Mouse (Mus musculus) midbrain, embryonic 13.5 days (tissue): ENCODE data around the gene Ndufa3. TPM values are rescaled to one million over a fixed set of nuclear protein-coding genes. Genes with fewer than 3 reads are reported as not detected.
"Not testable (repeated sequence)": the region's sequence is repeated elsewhere in the genome, so short reads cannot be mapped to it uniquely, and the experiment has no call there.

ENCODE experiments used
- ATAC-seq: fragments of 200-750 bp; cut with Nextera tagmentation; 2 replicates; pipeline ENCODE4 v1.8.0; 2017; ENCODE audit warnings: mild to moderate bottlenecking, moderate TSS enrichment, moderate library complexity
- H3K27ac ChIP-seq: fragments of 300-500 bp; sonication (generic); 2 replicates; pipeline ENCODE4 v1.5.1; 2015; ENCODE audit warnings: inconsistent platforms, mild to moderate bottlenecking, moderate library complexity
- H3K27me3 ChIP-seq: fragments of 300-500 bp; sonication (generic); 2 replicates; pipeline ENCODE4 v1.6.1; 2015; ENCODE audit warnings: mild to moderate bottlenecking, inconsistent platforms
- H3K36me3 ChIP-seq: fragments of 300-500 bp; sonication (generic); 2 replicates; pipeline ENCODE4 v1.6.1; 2015; ENCODE audit warnings: mild to moderate bottlenecking, inconsistent platforms
- H3K4me1 ChIP-seq: fragments of 300-500 bp; sonication (generic); replicated peaks from 2 replicates; pipeline ENCODE4 v1.6.1; 2015; ENCODE audit warnings: inconsistent platforms
- H3K4me2 ChIP-seq: fragments of 300-500 bp; sonication (generic); replicated peaks from 2 replicates; pipeline ENCODE4 v1.6.1; 2015; ENCODE audit warnings: moderate library complexity, mild to moderate bottlenecking, inconsistent platforms
- H3K4me3 ChIP-seq: fragments of 300-500 bp; sonication (generic); replicated peaks from 2 replicates; pipeline ENCODE4 v1.5.1; 2015; ENCODE audit warnings: mild to moderate bottlenecking, inconsistent platforms
- H3K9ac ChIP-seq: fragments of 300-500 bp; sonication (generic); replicated peaks from 2 replicates; pipeline ENCODE4 v1.6.1; 2015; ENCODE audit warnings: mild to moderate bottlenecking, inconsistent platforms
- H3K9me3 ChIP-seq: fragments of 300-500 bp; sonication (generic); 2 replicates; pipeline ENCODE4 v1.6.1; 2016; ENCODE audit warnings: mild to moderate bottlenecking, inconsistent platforms
- WGBS: fragments of 180-500 bp; shearing (Covaris S2); methylation state at CpG from one replicate; pipeline ENCODE4 v1.1.7; 2015; 5-methylcytosine and 5-hydroxymethylcytosine counted together
- polyA plus RNA-seq: library from polyadenylated mRNA; unstranded; fragments of >200 nt; fragmentation: Nextera tagmentation; extraction: Ambion mirVana; gene quantifications from 2 replicates; pipeline ENCODE4 v1.2.1, GENCODE M21; 2015

Gene Ndufa3
- polyA plus RNA-seq, 1 experiment from 2014 or later: 458 TPM

- WGBS: 80% methylated on average over 3 of the region's 3 CpGs
- no peaks in the 10 kb centered on the region for H3K9me3 ChIP-seq
- no peak for ATAC-seq
Observed at GRCm38 (mm10) chr7:3590550-3590949, 26.6 kb upstream of the Ndufa3 start.

GRCm38 (mm10) chr7:3591534-3591933 is 25.6 kb upstream of the Ndufa3 start:
- ATAC-seq: no peak
- H3K27me3 ChIP-seq: no peaks in the 10 kb centered on the region
- H3K9me3 ChIP-seq: no peaks in the 10 kb centered on the region
- no peak overlapping the region for H3K4me2 ChIP-seq
- no peak overlapping the region for H3K4me3 ChIP-seq
- no peaks in the 10 kb centered on the region for H3K36me3 ChIP-seq
- 75% methylated on average over 1 of the region's 1 CpGs for WGBS
- H3K4me1 ChIP-seq: no peaks in the 10 kb centered on the region
- no peak overlapping the region for H3K9ac ChIP-seq
- H3K27ac ChIP-seq: no peak overlapping the region

More at GRCm38 (mm10) chr7:3590550-3590949, 26.6 kb upstream of the Ndufa3 start:
- no peaks in the 10 kb centered on the region for H3K27me3 ChIP-seq
- H3K36me3 ChIP-seq: no peaks in the 10 kb centered on the region
- H3K27ac ChIP-seq: no peak overlapping the region
- H3K4me3 ChIP-seq: no peak overlapping the region
- peaks cover 6% of the 10 kb centered on the region; the same call in 1 of the 2 replicates for H3K4me1 ChIP-seq
- no peak overlapping the region for H3K9ac ChIP-seq
- H3K4me2 ChIP-seq: no peak overlapping the region

GRCm38 (mm10) chr7:3593855-3594254 is 23.3 kb upstream of the Ndufa3 start:
- Histone ChIP-seq H3K4me3 (no peak overlapping the region), H3K27ac (no peak overlapping the region), H3K9me3 (no peaks in the 10 kb centered on the region), H3K9ac (no peak overlapping the region), H3K4me1 (no peaks in the 10 kb centered on the region), H3K27me3 (no peaks in the 10 kb centered on the region), H3K4me2 (no peak overlapping the region), H3K36me3 (no peaks in the 10 kb centered on the region)
- no peak for ATAC-seq

DNA sequence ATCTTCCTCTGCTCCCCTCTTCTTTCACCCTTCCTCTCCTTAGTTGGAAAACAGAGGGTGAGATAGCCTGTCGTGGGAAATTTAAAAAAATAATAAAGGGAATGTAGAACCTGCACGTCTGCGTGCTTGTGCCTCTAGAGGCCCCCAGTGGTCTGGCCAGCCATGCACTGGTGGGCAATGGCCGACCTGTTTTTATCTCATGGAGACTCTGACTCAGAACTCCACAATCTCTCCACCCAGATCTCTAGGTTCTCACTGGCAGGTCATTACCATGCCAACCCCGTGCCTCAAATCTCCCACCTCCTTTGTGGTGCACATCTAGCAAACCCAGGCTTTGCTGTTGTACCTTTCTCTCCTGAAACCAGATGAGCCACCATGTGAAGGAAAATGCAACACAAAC is 22.5 kb upstream of the Ndufa3 start:
- no peaks in the 10 kb centered on the region for H3K9me3 ChIP-seq
- no peaks in the 10 kb centered on the region for H3K36me3 ChIP-seq
- H3K4me1 ChIP-seq: no peaks in the 10 kb centered on the region
- ATAC-seq: no peak
- 21% methylated on average over 5 of the region's 5 CpGs for WGBS
- no peaks in the 10 kb centered on the region for H3K27me3 ChIP-seq
- H3K27ac ChIP-seq: no peak overlapping the region
- no peak overlapping the region for H3K4me2 ChIP-seq
- no peak overlapping the region for H3K4me3 ChIP-seq
- H3K9ac ChIP-seq: no peak overlapping the region

DNA sequence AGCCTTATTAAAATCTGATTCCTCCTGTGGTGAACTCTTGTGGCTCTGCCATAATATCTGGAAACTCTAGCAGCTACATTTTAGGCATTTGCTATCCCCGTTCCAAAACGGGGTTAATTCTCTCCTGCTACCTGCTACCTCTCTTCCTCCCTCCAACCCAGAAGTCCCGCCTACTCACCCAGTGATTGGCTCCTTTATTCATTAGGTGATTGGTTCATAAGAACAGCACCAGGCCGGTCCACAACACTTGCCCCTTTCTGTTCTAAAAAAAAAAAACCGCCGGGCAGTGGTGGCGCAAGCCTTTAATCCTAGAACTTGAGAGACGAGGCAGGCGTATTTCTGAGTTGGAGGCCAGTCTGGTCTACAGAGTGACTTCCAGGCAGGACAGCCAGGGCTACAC is 22.0 kb upstream of the Ndufa3 start:
- no peak for ATAC-seq
- Histone ChIP-seq H3K4me2 (no peak overlapping the region), H3K9ac (no peak overlapping the region), H3K27me3 (no peaks in the 10 kb centered on the region), H3K27ac (no peak overlapping the region), H3K36me3 (no peaks in the 10 kb centered on the region), H3K4me1 (no peaks in the 10 kb centered on the region), H3K4me3 (no peak overlapping the region), H3K9me3 (no peaks in the 10 kb centered on the region)
- WGBS: 19% methylated on average over 9 of the region's 9 CpGs

DNA sequence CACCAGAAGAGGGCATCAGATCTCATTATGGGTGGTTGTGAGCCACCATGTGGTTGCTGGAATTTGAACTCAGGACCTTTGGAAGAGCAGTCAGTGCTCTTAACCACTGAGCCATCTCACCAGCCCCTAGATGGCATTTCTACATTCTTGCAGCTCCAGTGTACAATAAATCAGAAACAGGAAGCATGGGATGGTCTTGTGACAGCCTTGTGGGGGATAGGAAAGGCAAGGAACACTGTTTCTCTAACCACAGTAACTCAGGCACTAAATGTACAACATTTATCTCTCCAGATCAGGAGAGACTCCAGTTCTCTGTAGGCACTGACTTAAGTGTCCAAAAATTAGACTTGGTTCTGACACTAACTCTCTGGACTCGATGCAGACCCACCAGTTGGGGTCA is 19.4 kb upstream of the Ndufa3 start:
- H3K27ac ChIP-seq, H3K4me3 ChIP-seq, ATAC-seq, H3K4me1 ChIP-seq, H3K9ac ChIP-seq, H3K4me2 ChIP-seq, H3K36me3 ChIP-seq, H3K27me3 ChIP-seq, H3K9me3 ChIP-seq: not testable (repeated sequence)
- 70% methylated on average over 1 of the region's 1 CpGs for WGBS

DNA sequence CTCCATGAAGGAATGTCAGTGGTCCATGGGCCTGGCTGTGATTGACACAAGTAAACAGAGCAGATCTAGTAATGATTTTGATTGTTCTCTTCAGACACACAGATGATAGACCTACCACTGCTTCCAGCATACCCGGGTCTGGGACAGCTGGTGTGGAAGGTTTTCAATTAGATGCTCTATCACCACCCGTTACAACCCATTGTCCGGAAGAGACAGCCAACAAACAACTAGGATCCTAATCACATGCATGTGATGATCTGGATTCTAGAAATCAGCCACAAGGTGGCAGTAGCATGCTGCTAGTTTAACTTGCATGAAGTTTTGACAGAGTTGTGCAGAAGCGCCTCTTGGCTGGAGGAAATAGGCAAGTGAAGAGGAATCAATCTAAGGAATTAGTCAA is 16.1 kb upstream of the Ndufa3 start:
- no peak overlapping the region for H3K27ac ChIP-seq
- 0 out of 2 replicates have a peak overlapping the region, but pooled peaks have one; percentile 32 for H3K9ac ChIP-seq
- no peaks in the 10 kb centered on the region for H3K9me3 ChIP-seq
- no peaks in the 10 kb centered on the region for H3K36me3 ChIP-seq
- no peak overlapping the region for H3K4me3 ChIP-seq
- ATAC-seq: peak; percentile 71
- H3K4me2 ChIP-seq: no peak overlapping the region
- H3K27me3 ChIP-seq: no peaks in the 10 kb centered on the region
- H3K4me1 ChIP-seq: no peaks in the 10 kb centered on the region
- 16% methylated on average over 4 of the region's 4 CpGs for WGBS

DNA sequence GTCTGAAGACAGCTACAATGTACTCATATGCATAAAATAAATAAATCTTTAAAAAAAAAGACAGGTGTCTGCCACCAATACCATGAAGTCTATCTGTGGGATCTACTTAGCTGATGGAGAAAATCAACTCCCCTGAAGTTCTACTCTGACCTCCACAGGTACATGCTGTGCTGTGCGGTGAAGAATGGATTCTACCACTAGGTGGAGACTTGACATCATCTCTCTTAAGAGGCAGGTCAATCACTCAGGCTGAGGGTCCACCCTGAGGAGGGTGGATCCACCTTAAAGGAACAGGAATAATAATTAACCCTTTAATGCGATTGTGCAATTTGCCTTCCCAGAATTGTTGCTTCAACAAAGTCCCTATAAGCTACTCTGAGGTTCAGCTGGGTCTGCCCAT is 10.4 kb upstream of the Ndufa3 start:
- no peaks in the 10 kb centered on the region for H3K9me3 ChIP-seq
- ATAC-seq: no peak
- 24% methylated on average over 2 of the region's 2 CpGs for WGBS

DNA sequence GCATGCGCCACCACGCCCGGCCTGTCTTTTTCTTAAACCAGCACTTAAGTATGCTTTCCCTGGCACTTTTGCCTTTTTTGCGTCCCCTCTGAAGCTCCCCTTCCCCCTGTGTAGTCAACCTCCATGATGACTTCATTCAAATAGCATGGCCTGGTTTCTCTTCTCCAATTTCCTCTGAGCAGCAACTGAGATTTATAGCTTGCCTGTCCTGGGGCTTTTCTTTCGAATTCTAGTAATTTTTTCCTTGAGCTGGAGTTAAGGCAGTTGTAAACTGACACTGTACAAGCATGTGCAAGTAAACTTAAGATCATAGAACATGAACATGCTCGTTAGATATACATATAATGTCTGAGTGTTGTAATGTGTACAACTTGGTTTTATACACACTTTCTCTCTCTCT is 9.8 kb upstream of the Ndufa3 start:
- H3K4me2 ChIP-seq: no peak overlapping the region
- 85% methylated on average over 6 of the region's 6 CpGs for whole genome bisulfite sequencing
- no peak for ATAC-seq

More for the DNA sequence above, 10.4 kb upstream of the Ndufa3 start:
- Histone ChIP-seq H3K4me1 (no peaks in the 10 kb centered on the region), H3K27me3 (no peaks in the 10 kb centered on the region), H3K9ac (no peak overlapping the region), H3K4me2 (no peak overlapping the region), H3K4me3 (no peak overlapping the region), H3K27ac (no peak overlapping the region), H3K36me3 (no peaks in the 10 kb centered on the region)

GRCm38 (mm10) chr7:3608668-3609067 is 8.5 kb upstream of the Ndufa3 start:
- Histone ChIP-seq H3K4me3 (no peak overlapping the region), H3K9me3 (no peaks in the 10 kb centered on the region), H3K4me1 (no peaks in the 10 kb centered on the region), H3K27ac (no peak overlapping the region), H3K36me3 (no peaks in the 10 kb centered on the region), H3K9ac (no peak overlapping the region), H3K4me2 (no peak overlapping the region), H3K27me3 (no peaks in the 10 kb centered on the region)
- no peak for ATAC-seq
- WGBS: 88% methylated on average over 3 of the region's 3 CpGs

More for the DNA sequence above, 9.8 kb upstream of the Ndufa3 start:
- H3K4me3 ChIP-seq: no peak overlapping the region
- H3K27ac ChIP-seq: no peak overlapping the region
- H3K27me3 ChIP-seq: no peaks in the 10 kb centered on the region
- H3K4me1 ChIP-seq: no peaks in the 10 kb centered on the region
- H3K9ac ChIP-seq: no peak overlapping the region
- H3K36me3 ChIP-seq: no peaks in the 10 kb centered on the region
- H3K9me3 ChIP-seq: no peaks in the 10 kb centered on the region

GRCm38 (mm10) chr7:3609082-3609481 is 8.1 kb upstream of the Ndufa3 start:
- ATAC-seq: no peak
- Histone ChIP-seq H3K4me1 (no peaks in the 10 kb centered on the region), H3K27ac (no peak overlapping the region), H3K4me3 (no peak overlapping the region), H3K4me2 (no peak overlapping the region), H3K9me3 (no peaks in the 10 kb centered on the region), H3K36me3 (no peaks in the 10 kb centered on the region), H3K27me3 (no peaks in the 10 kb centered on the region), H3K9ac (no peak overlapping the region)
- WGBS: 79% methylated on average over 3 of the region's 3 CpGs

- no peaks in the 10 kb centered on the region for H3K36me3 ChIP-seq
- 91% methylated on average over 3 of the region's 3 CpGs for WGBS
- H3K27ac ChIP-seq: no peak overlapping the region
- H3K9me3 ChIP-seq: no peaks in the 10 kb centered on the region
- no peaks in the 10 kb centered on the region for H3K4me1 ChIP-seq
- no peak for ATAC-seq
- no peak overlapping the region for H3K4me3 ChIP-seq
- no peak overlapping the region for H3K4me2 ChIP-seq
- no peaks in the 10 kb centered on the region for H3K27me3 ChIP-seq
- H3K9ac ChIP-seq: no peak overlapping the region
Observed at GRCm38 (mm10) chr7:3610437-3610836, 6.7 kb upstream of the Ndufa3 start.

DNA sequence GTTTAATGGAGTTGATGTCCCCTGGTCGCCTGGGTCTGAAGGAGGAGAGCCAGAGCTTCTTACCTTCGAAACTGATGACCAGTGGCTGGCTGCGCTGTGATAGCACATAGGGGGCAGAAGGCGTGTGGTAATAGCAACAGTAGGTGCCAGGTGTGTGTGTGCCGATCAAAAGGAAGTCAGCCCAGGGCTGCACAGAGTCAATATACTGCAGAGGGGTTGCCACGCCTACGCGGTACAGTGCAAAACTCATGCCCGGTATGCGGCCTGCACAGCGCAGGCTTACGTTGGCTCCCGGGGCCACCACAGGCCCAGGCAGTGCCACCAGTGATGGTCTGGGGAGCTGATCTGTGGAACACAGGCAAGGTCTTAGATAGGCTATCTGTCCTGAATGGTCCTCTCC is 6.2 kb upstream of the Ndufa3 start:
- no peaks in the 10 kb centered on the region for H3K36me3 ChIP-seq
- H3K27ac ChIP-seq: no peak overlapping the region
- no peaks in the 10 kb centered on the region for H3K4me1 ChIP-seq
- no peak overlapping the region for H3K4me2 ChIP-seq
- H3K9me3 ChIP-seq: no peaks in the 10 kb centered on the region
- no peak overlapping the region for H3K9ac ChIP-seq
- ATAC-seq: no peak
- WGBS: 89% methylated on average over 13 of the region's 13 CpGs
- no peak overlapping the region for H3K4me3 ChIP-seq
- H3K27me3 ChIP-seq: no peaks in the 10 kb centered on the region
